Mouse (Mus musculus) liver, embryonic 14.5 days (tissue): ENCODE data around the gene Nufip1.

Experiments used
- CTCF ChIP-seq: IDR thresholded peaks from 2 replicates; pipeline ENCODE4 v1.5.1; 2016; ENCODE audit warnings: antibody characterized with exemption, low read depth, control low read depth
- EP300 ChIP-seq: IDR thresholded peaks from 2 replicates; pipeline ENCODE4 v1.6.1; 2016; ENCODE audit warnings: antibody characterized with exemption, low read depth

DNA sequence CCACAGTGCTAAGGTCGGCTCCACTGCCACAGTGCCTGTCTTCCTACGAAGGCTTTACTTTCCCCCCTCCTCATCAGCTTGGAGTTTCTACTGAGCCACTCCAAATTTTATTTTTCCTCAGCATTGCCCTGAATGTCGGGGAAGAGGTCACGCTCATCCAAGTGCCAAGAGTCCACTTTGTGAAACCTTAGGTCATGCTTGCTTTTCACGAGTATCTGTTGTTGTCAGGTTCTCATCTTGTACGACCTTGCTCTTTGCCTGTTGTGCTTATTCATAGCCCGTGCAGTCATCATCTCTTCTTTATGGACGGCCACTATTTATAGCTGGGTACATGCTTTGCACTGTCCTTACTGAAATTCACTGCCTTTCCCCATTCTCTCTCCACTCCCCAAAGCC is 12.0 kb downstream of the Nufip1 start:
- TF ChIP-seq EP300 (no peak), CTCF (no peak)
